Mouse (Mus musculus) CD4-positive helper T cell, adult 2 months (primary cell): ENCODE results near the gene Omd.

ENCODE experiments used
- DNase-seq: peaks from one replicate; pipeline ENCODE4 v3.0.0-alpha.2; 2012; ENCODE audit warnings: low read depth, missing footprints, low spot score

Gene Omd

DNA sequence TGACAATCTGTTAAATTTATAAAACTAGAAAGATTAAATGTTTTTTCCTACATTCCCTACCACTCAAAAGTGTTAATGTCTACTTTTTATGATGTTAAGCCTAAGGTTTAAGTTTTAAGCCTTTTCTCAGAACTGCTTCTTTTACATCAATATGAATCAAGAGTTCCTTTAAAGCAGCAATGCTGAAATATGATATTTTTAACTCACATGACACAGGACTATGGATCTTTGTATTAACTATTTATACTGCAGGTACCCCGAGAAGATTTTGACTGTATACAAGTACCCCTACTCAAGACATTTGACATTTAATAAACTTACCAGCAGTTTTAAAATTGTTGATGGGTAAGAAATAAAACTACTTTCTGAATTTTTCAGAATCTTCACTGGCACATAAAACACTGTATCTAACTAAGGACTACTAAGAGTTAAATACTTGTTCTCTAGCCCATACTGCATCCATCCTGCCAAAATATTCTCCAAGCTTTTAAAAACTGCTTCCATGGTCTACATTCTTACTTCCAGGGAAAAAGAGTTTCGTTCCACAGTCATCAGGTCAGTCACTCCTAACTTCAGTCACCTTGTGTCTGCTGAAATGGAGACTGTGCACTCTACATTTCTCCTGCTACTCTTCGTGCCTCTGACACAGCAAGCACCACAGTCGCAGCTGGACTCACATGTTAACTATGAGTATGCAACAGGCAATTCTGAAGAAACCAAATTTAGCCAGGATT, 26.5 kb downstream of the Omd start:
- no peak for DNase-seq

DNA sequence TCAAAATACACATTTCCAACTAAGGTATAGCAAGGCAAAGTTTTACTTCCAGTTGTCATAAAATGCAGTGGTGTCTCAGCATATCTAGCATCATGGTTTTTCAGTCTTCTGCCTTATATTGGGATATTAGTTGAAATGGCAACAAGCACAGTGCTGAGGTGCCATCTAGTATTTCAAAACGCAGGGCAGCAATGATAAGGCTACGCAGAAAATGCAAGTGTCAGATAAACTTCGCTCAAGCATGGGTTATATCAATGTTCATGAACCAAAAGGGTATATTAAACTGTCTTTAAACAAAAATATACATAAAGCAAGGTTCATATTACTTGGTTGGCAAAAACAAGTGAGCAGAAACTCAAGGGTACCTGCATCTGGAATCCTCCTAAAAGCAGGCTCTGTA, 34.8 kb downstream of the Omd start:
- no peak for DNase-seq

- no peak for DNase-seq
These were observed 36.1 kb downstream of the Omd start for GRCm38 (mm10) chr13:49618365-49618764.

GRCm38 (mm10) chr13:49623216-49623615, 41.0 kb downstream of the Omd start:
- DNase-seq, result no peak

DNA sequence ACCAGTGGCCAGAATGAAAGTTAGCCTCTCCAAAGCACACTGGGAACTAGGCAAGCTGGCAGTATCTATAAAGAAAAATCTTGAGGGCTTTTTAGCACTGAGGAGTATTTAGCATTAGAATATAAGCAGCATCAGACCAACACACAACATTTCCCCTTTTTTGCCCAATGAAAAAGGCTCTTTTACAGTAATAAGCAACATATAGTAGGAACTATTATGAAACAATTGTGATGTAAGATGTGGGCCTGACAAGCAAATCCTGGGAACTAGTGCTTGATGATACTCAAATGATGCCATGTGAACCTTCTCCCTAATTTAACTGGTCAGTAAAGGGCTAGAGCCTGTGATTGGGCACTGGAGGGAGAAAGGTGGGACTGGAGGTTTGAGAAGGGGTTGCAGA, 45.9 kb downstream of the Omd start:
- no peak for DNase-seq

DNA sequence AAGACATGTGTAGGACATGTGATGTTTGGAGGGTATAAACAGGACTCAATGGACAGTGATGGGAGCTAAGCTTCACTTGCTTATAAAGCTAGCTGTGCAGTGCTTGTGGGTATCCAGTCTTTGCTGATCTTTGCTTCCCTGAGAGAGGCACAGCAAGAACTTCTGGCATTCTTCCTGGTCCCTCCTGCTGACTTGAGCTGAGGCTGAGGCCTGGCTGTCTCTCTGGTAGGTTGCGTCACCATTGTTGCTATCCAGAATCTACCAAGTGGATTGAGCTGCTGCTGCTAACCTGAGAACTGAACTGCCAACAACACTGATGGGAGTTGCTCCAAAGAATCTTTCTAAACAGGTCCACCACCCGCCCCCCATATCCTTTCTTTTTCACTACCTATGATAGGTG, 46.8 kb downstream of the Omd start:
- no peak for DNase-seq

GRCm38 (mm10) chr13:49639965-49640364, 57.7 kb downstream of the Omd start:
- no peak for DNase-seq
